Comparison of ENCODE assay signal across 22 mouse cellular contexts in genomic region chrX:102101886-102102285, GRCm38 (mm10).
"Had no signal": no experiment of that assay in that cellular context is flagged by ENCODE, and none has a peak within 500 bp of the region (broad histone marks: within the 10 kb centered on the region; RNA-seq: fewer than 3 reads in every experiment).

No protein-coding gene starts in this region.

- DNase-seq: kidney, adult 8-10 months; kidney, postnatal 14 days; kidney, postnatal 4 days; liver; lung, embryonic 14.5 days; retina, postnatal 1 day; right cerebral cortex, postnatal 25 days; spleen, adult 18-20 months; thymus, postnatal 25 days had no signal

- ATAC-seq: intestine, postnatal 0 days; liver, embryonic 12.5 days; midbrain, embryonic 13.5 days; midbrain, embryonic 16.5 days had no signal

- H3K27ac ChIP-seq: limb, embryonic 10.5 days; limb, embryonic 13.5 days; liver, embryonic 12.5 days; liver, embryonic 15.5 days; macrophage; midbrain, embryonic 10.5 days; midbrain, embryonic 13.5 days; neural tube, embryonic 13.5 days; stomach, embryonic 15.5 days had no signal

- H3K4me1 ChIP-seq: limb, embryonic 10.5 days; limb, embryonic 13.5 days; midbrain, embryonic 13.5 days; neural tube, embryonic 13.5 days; stomach, embryonic 15.5 days had no signal

- H3K4me3 ChIP-seq: limb, embryonic 10.5 days; limb, embryonic 13.5 days; liver, embryonic 12.5 days; liver, embryonic 15.5 days; megakaryocyte, embryonic 14.5 days; midbrain, embryonic 10.5 days; midbrain, embryonic 13.5 days; myocyte; neural tube, embryonic 13.5 days; stomach, embryonic 15.5 days had no signal
